Mouse (Mus musculus) thymus, adult 2 months (tissue): ENCODE measurements around the gene Rdh9.

Experiments used
- CTCF ChIP-seq: fragments of 200-500 bp; IDR thresholded peaks from 2 replicates; pipeline ENCODE4 v1.5.1; 2012; ENCODE audit warnings: mild to moderate bottlenecking, control low read depth, low read length, moderate library complexity, borderline replicate concordance; ENCODE audit not compliant: control insufficient read depth, poor library complexity, insufficient read depth; ENCODE audit errors: extremely low read depth
- POLR2A ChIP-seq: fragments of 200-500 bp; IDR thresholded peaks from 2 replicates; pipeline ENCODE4 v1.6.1; 2012; ENCODE audit warnings: mild to moderate bottlenecking, low read length, control low read depth, moderate library complexity; ENCODE audit not compliant: control insufficient read depth, poor library complexity, insufficient read depth; ENCODE audit errors: extremely low read depth

GRCm38 (mm10) chr10:127804416-127804815 lies 28.2 kb downstream of the Rdh9 start:
- TF ChIP-seq CTCF (no peak), POLR2A (no peak)
